Mouse (Mus musculus) forebrain, embryonic 16.5 days (tissue): ENCODE measurements around the gene Sept9. TPM values are rescaled to one million over a fixed set of nuclear protein-coding genes. Genes with fewer than 3 reads are reported as not detected.
A peak's percentile ranks its signal among the peaks of the same experiment; 100 is the strongest.

Source experiments
- ATAC-seq: fragments of 200-750 bp; cut with Nextera tagmentation; 2 replicates; pipeline ENCODE4 v1.8.0; 2017; ENCODE audit warnings: mild to moderate bottlenecking, moderate library complexity
- H3K27ac ChIP-seq: fragments of 300-500 bp; sonication (generic); 2 replicates; pipeline ENCODE4 v1.5.1; 2014; ENCODE audit warnings: low read length, control low read depth
- H3K27me3 ChIP-seq: fragments of 300-500 bp; sonication (generic); replicated peaks from 2 replicates; pipeline ENCODE4 v1.6.1; 2014; ENCODE audit warnings: low read length; ENCODE audit not compliant: control insufficient read depth, insufficient read depth
- H3K36me3 ChIP-seq: fragments of 300-500 bp; sonication (generic); 2 replicates; pipeline ENCODE4 v1.6.1; 2014; ENCODE audit not compliant: control insufficient read depth, insufficient read depth
- H3K4me1 ChIP-seq: fragments of 300-500 bp; sonication (generic); replicated peaks from 2 replicates; pipeline ENCODE4 v1.6.1; 2014; ENCODE audit warnings: low read length; ENCODE audit not compliant: control insufficient read depth, insufficient read depth
- H3K4me2 ChIP-seq: fragments of 300-500 bp; sonication (generic); 2 replicates; pipeline ENCODE4 v1.6.1; 2014; ENCODE audit warnings: mild to moderate bottlenecking, low read length, control low read depth
- H3K4me3 ChIP-seq: fragments of 300-500 bp; sonication (generic); replicated peaks from 2 replicates; pipeline ENCODE4 v1.5.1; 2014; ENCODE audit warnings: mild to moderate bottlenecking, low read length, control low read depth
- H3K9ac ChIP-seq: fragments of 300-500 bp; sonication (generic); replicated peaks from 2 replicates; pipeline ENCODE4 v1.6.1; 2014; ENCODE audit warnings: low read depth, low read length, control low read depth
- H3K9me3 ChIP-seq: fragments of 300-500 bp; sonication (generic); 2 replicates; pipeline ENCODE4 v1.6.1; 2016; ENCODE audit warnings: low read length; ENCODE audit not compliant: control insufficient read depth
- WGBS: fragments of 180-500 bp; shearing (Covaris S2); extraction: QIAGEN DNeasy Blood & Tissue Kit; methylation state at CpG from one replicate; pipeline ENCODE4 v1.1.7; 2014; 5-methylcytosine and 5-hydroxymethylcytosine counted together
- polyA plus RNA-seq: library from polyadenylated mRNA; unstranded; fragments of >200 nt; fragmentation: Nextera tagmentation; extraction: Ambion mirVana; gene quantifications from 2 replicates; pipeline ENCODE4 v1.2.1, GENCODE M21; 2015

Sept9 gene
- polyA plus RNA-seq, 1 experiment from 2014 or later: 120 TPM

GRCm38 (mm10) chr11:117174098-117174892 lies 25.2 kb upstream of the Sept9 start:
- no peaks in the 10 kb centered on the region for H3K36me3 ChIP-seq
- peak overlapping the region; percentile 17; the same call in 1 of the 2 replicates for H3K4me3 ChIP-seq

GRCm38 (mm10) chr11:117174924-117175323 lies 24.5 kb upstream of the Sept9 start:
- Histone ChIP-seq H3K4me1 (peaks cover 22% of the 10 kb centered on the region), H3K27ac (peak overlapping the region; percentile 9), H3K27me3 (no peaks in the 10 kb centered on the region), H3K9ac (peak overlapping the region; percentile 35), H3K4me3 (peak overlapping the region; percentile 17; the same call in 1 of the 2 replicates), H3K4me2 (peak overlapping the region; percentile 36), H3K36me3 (no peaks in the 10 kb centered on the region), H3K9me3 (peaks cover under 1% of the 10 kb centered on the region; the same call in 1 of the 2 replicates)
- no peak for ATAC-seq
- 45% methylated on average over 15 of the region's 15 CpGs for WGBS

More at GRCm38 (mm10) chr11:117174098-117174892, 25.2 kb upstream of the Sept9 start:
- peak overlapping the region; percentile 9 for H3K27ac ChIP-seq
- WGBS: 35% methylated on average over 18 of the region's 18 CpGs
- ATAC-seq: no peak
- H3K4me2 ChIP-seq: peak overlapping the region; percentile 36
- H3K9me3 ChIP-seq: no peaks in the 10 kb centered on the region
- H3K27me3 ChIP-seq: no peaks in the 10 kb centered on the region
- H3K4me1 ChIP-seq: peaks cover 29% of the 10 kb centered on the region
- H3K9ac ChIP-seq: peak overlapping the region; percentile 35; the same call in 1 of the 2 replicates

- Histone ChIP-seq H3K9ac (no peak overlapping the region), H3K4me1 (peaks cover 17% of the 10 kb centered on the region), H3K27ac (no peak overlapping the region), H3K36me3 (no peaks in the 10 kb centered on the region), H3K27me3 (no peaks in the 10 kb centered on the region), H3K4me3 (no peak overlapping the region), H3K9me3 (peaks cover 6% of the 10 kb centered on the region; the same call in 1 of the 2 replicates), H3K4me2 (no peak overlapping the region)
- WGBS: 66% methylated on average over 12 of the region's 12 CpGs
- ATAC-seq: no peak
Observed at GRCm38 (mm10) chr11:117175472-117175871, 24.0 kb upstream of the Sept9 start.

- Histone ChIP-seq H3K27me3 (no peaks in the 10 kb centered on the region), H3K9me3 (peaks cover 7% of the 10 kb centered on the region; the same call in 1 of the 2 replicates), H3K36me3 (no peaks in the 10 kb centered on the region), H3K9ac (no peak overlapping the region), H3K4me3 (no peak overlapping the region), H3K4me2 (no peak overlapping the region), H3K27ac (no peak overlapping the region), H3K4me1 (peaks cover 14% of the 10 kb centered on the region)
- ATAC-seq: no peak
- 35% methylated on average over 5 of the region's 5 CpGs for WGBS
Observed at GRCm38 (mm10) chr11:117176304-117176703, 23.2 kb upstream of the Sept9 start.

GRCm38 (mm10) chr11:117176900-117177299 lies 22.6 kb upstream of the Sept9 start:
- Histone ChIP-seq H3K4me3 (no peak overlapping the region), H3K9ac (no peak overlapping the region), H3K36me3 (no peaks in the 10 kb centered on the region), H3K4me2 (no peak overlapping the region), H3K9me3 (peaks cover 8% of the 10 kb centered on the region), H3K4me1 (peaks cover 14% of the 10 kb centered on the region), H3K27ac (no peak overlapping the region), H3K27me3 (no peaks in the 10 kb centered on the region)
- ATAC-seq: peak; percentile 13; the same call in 1 of the 2 replicates
- 82% methylated on average over 5 of the region's 5 CpGs for WGBS

GRCm38 (mm10) chr11:117177303-117177979 lies 22.0 kb upstream of the Sept9 start:
- Histone ChIP-seq H3K27me3 (no peaks in the 10 kb centered on the region), H3K9me3 (peaks cover 13% of the 10 kb centered on the region), H3K4me1 (peaks cover 14% of the 10 kb centered on the region), H3K27ac (no peak overlapping the region), H3K4me3 (no peak overlapping the region), H3K9ac (no peak overlapping the region), H3K36me3 (no peaks in the 10 kb centered on the region), H3K4me2 (no peak overlapping the region)
- peak; percentile 73 for ATAC-seq
- WGBS: 58% methylated on average over 8 of the region's 11 CpGs

GRCm38 (mm10) chr11:117179902-117180301 lies 19.6 kb upstream of the Sept9 start:
- peaks cover 5% of the 10 kb centered on the region for H3K4me1 ChIP-seq
- H3K27me3 ChIP-seq: no peaks in the 10 kb centered on the region

GRCm38 (mm10) chr11:117182808-117183207 lies 16.7 kb upstream of the Sept9 start:
- H3K27ac ChIP-seq: no peak overlapping the region
- no peak overlapping the region for H3K4me3 ChIP-seq
- H3K9ac ChIP-seq: no peak overlapping the region
- ATAC-seq: no peak
- H3K4me1 ChIP-seq: no peaks in the 10 kb centered on the region
- H3K9me3 ChIP-seq: peaks cover 13% of the 10 kb centered on the region
- H3K4me2 ChIP-seq: no peak overlapping the region
- no peaks in the 10 kb centered on the region for H3K36me3 ChIP-seq
- H3K27me3 ChIP-seq: no peaks in the 10 kb centered on the region
- WGBS: 93% methylated on average over 3 of the region's 3 CpGs

More at GRCm38 (mm10) chr11:117179902-117180301, 19.6 kb upstream of the Sept9 start:
- Histone ChIP-seq H3K4me3 (no peak overlapping the region), H3K9me3 (peaks cover 13% of the 10 kb centered on the region), H3K4me2 (no peak overlapping the region), H3K27ac (no peak overlapping the region), H3K9ac (no peak overlapping the region), H3K36me3 (no peaks in the 10 kb centered on the region)
- WGBS: 86% methylated on average over 5 of the region's 5 CpGs
- ATAC-seq: no peak

- Histone ChIP-seq H3K27ac (no peak overlapping the region), H3K4me2 (no peak overlapping the region), H3K9me3 (peaks cover 13% of the 10 kb centered on the region), H3K4me3 (no peak overlapping the region), H3K36me3 (no peaks in the 10 kb centered on the region), H3K9ac (no peak overlapping the region), H3K27me3 (no peaks in the 10 kb centered on the region), H3K4me1 (no peaks in the 10 kb centered on the region)
- no peak for ATAC-seq
- WGBS: 85% methylated on average over 2 of the region's 3 CpGs
Observed at GRCm38 (mm10) chr11:117183299-117183698, 16.2 kb upstream of the Sept9 start.
